Mouse (Mus musculus) frontal cortex, postnatal 25 days (tissue): ENCODE data around the gene Sec1.

ENCODE experiments used
- DNase-seq, 2 experiments: peaks; one replicate each; pipeline ENCODE4 v3.0.0; 2022; ENCODE audit warnings: low spot score in 2 of 2

Gene Sec1

GRCm38 (mm10) chr7:45717918-45718297 is 23.7 kb upstream of the Sec1 start, which contains the start of gene Sphk2:
Gene Sphk2 (minus strand): TSS chr7:45718002.
- DNase-seq: peak; percentile 98 to 99

- DNase-seq: no peak
Measured at GRCm38 (mm10) chr7:45716952-45717917, 23.0 kb upstream of the Sec1 start.

GRCm38 (mm10) chr7:45716460-45716857 is 22.3 kb upstream of the Sec1 start:
- DNase-seq: no peak

- no peak for DNase-seq
Measured at GRCm38 (mm10) chr7:45715741-45716459, 21.7 kb upstream of the Sec1 start.

- DNase-seq: peak; percentile 92 to 95
Measured at GRCm38 (mm10) chr7:45715090-45715708, 21.0 kb upstream of the Sec1 start, which contains the start of gene Rpl18. Gene Rpl18 (plus strand): TSS chr7:45715457.

- no peak for DNase-seq
Measured at GRCm38 (mm10) chr7:45714630-45715089, 20.5 kb upstream of the Sec1 start.

GRCm38 (mm10) chr7:45713881-45714520 is 19.8 kb upstream of the Sec1 start:
- no peak for DNase-seq

- DNase-seq: no peak
Measured at GRCm38 (mm10) chr7:45713396-45713795, 19.2 kb upstream of the Sec1 start.

GRCm38 (mm10) chr7:45712022-45712757 is 18.0 kb upstream of the Sec1 start:
- no peak for DNase-seq

GRCm38 (mm10) chr7:45711316-45712021 is 17.3 kb upstream of the Sec1 start:
- DNase-seq: no peak

GRCm38 (mm10) chr7:45710477-45711191 is 16.4 kb upstream of the Sec1 start:
- no peak for DNase-seq

- no peak for DNase-seq
Measured at GRCm38 (mm10) chr7:45709677-45710355, 15.6 kb upstream of the Sec1 start.

GRCm38 (mm10) chr7:45709036-45709435 is 14.8 kb upstream of the Sec1 start:
- DNase-seq: no peak

- no peak for DNase-seq
Measured at GRCm38 (mm10) chr7:45708221-45708761, 14.1 kb upstream of the Sec1 start.

GRCm38 (mm10) chr7:45707375-45707967 is 13.3 kb upstream of the Sec1 start:
- DNase-seq: peak; percentile 92 to 96

GRCm38 (mm10) chr7:45706721-45707241 is 12.6 kb upstream of the Sec1 start:
- DNase-seq: peak; percentile 64 to 70

- peak in 1 of 2 experiments; percentile 73 for DNase-seq
Measured at GRCm38 (mm10) chr7:45705873-45706281, 11.7 kb upstream of the Sec1 start.

- DNase-seq: no peak
Measured at GRCm38 (mm10) chr7:45705443-45705864, 11.3 kb upstream of the Sec1 start.
